Mouse (Mus musculus): ENCODE data around the gene Map7d1.

DNA sequence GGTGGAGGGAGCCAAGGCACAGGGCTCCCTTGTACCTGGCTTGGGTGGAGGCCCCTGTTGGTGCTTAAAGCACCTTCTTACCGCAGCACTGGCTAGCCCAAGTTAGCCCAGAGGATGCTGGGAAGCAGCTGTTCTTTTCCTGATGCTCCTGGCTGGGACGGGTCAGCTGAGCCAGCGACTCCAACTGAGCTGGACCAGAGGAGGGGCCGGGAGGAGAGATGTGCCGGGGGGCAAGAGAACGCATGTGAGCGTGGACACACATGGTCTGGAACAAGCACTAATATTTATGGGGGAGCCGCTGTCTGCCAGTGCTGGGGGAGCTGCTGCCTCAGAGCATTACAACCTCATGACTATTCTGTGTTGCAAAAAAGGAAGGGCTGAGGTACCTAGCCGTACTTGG lies 22.8 kb upstream of the Map7d1 start:
- TF ChIP-seq GATA1 (IDR thresholded peaks at IDR 0.05; ENCODE audit: low read length) (no peak), TAL1 (IDR thresholded peaks at IDR 0.05; ENCODE audit: low read length) (no peak)

Data from erythroblast, embryonic 14.5 days (primary cell).